Mouse (Mus musculus) liver, embryonic 12.5 days (tissue): ENCODE data around the gene Kif9. TPM values are rescaled to one million over a fixed set of nuclear protein-coding genes. Genes with fewer than 3 reads are reported as not detected.

ENCODE experiments used
- polyA plus RNA-seq: library from polyadenylated mRNA; unstranded; fragments of >200 nt; fragmentation: Nextera tagmentation; extraction: Ambion mirVana; gene quantifications from 2 replicates; pipeline ENCODE4 v1.2.1, GENCODE M21; 2016

The Kif9 gene
- polyA plus RNA-seq, 1 experiment from 2014 or later = 0.39 TPM

Other genes with a start within 250 kb of the Kif9 start
- gene Cspg5, start 233.2 kb upstream of the Kif9 start, polyA plus RNA-seq = 0.19 and 0.31 TPM in 2 replicates
- 14.1 and 16.5 TPM in 2 replicates for gene Elp6, start 171.8 kb upstream of the Kif9 start, polyA plus RNA-seq
- 28.6 and 28.7 TPM in 2 replicates for gene Scap, start 143.7 kb upstream of the Kif9 start, polyA plus RNA-seq
- gene Ptpn23, start 68.7 kb upstream of the Kif9 start, polyA plus RNA-seq = 5.9 and 7.4 TPM in 2 replicates
- 38.3 and 43.4 TPM in 2 replicates for gene Ngp, start 57.2 kb upstream of the Kif9 start, polyA plus RNA-seq
- gene Klhl18, start 264 bp upstream of the Kif9 start, polyA plus RNA-seq = 3.6 and 3.8 TPM in 2 replicates
- gene Setd2, start 55.6 kb downstream of the Kif9 start, polyA plus RNA-seq = 18.6 and 20.4 TPM in 2 replicates
- gene Nradd, start 147.5 kb downstream of the Kif9 start, polyA plus RNA-seq = 5.3 and 6.7 TPM in 2 replicates
- gene Nbeal2, start 177.2 kb downstream of the Kif9 start, polyA plus RNA-seq = 4.7 and 4.9 TPM in 2 replicates
- 103 and 105 TPM in 2 replicates for gene Ccdc12, start 179.5 kb downstream of the Kif9 start, polyA plus RNA-seq